ENCODE assay signal across 8 mouse cellular contexts in the genomic region with DNA sequence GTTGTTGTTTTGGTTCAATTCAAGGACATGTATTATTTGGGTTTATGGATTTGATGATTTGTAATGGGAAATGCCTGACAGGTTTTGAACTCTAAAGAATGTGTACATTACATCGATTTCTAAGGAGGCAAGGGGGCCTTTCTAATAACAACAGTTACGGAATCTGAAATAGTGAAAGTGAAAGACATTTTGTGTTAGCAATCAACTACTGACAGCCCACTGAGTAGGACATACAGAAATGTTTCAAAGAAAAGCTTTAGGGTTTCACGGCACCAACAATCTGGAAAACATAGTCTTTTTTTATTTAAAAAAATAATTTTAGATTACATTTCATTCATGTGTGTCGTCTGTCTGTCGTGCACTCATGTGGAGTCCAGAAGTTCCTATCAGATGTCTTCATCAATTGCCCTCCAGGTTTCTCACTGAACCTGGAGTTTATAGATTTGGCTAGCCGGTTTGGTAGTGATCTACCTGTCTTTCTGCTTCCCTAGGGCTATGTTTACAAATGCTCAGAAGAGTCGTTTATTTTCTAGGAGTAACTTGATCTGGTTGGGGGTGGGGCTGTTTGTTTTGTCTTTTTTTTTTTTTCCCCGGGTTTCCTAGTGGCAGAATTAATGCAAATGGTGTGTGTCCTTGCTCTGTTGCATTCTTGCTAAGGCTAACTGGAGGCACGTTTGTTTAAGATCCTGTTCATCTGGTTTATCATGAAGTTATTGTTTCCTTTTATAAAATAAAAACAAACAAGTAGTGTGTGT. TPM values are rescaled to one million over a fixed set of nuclear protein-coding genes. Genes with fewer than 3 reads are reported as not detected.
A peak's percentile ranks its signal among the peaks of the same experiment; 100 is the strongest.
DNase-seq lines count a peak whose midpoint lies in the region; ATAC-seq lines count a peak whose summit lies in the region.

No protein-coding gene starts in this region.

- peak overlapping the region; percentile 97 for H3K9ac ChIP-seq in heart, embryonic 14.5 days (ENCODE audit: low read length)
- H3K9ac ChIP-seq in limb, embryonic 15.5 days: no peak overlapping the region
- H3K9ac ChIP-seq in stomach, embryonic 16.5 days (ENCODE audit: low read length): no peak overlapping the region

- H3K4me2 ChIP-seq in heart, embryonic 14.5 days (ENCODE audit: low read length): peak overlapping the region; percentile 72
- peak overlapping the region; percentile 62 for H3K4me2 ChIP-seq in limb, embryonic 15.5 days
- H3K4me2 ChIP-seq in stomach, embryonic 16.5 days (ENCODE audit: low read depth, low read length): peak overlapping the region; percentile 64

- H3K9me3 ChIP-seq in heart, embryonic 14.5 days (ENCODE audit: control insufficient read depth, low read length): no peaks in the 10 kb centered on the region
- H3K9me3 ChIP-seq in limb, embryonic 15.5 days: no peaks in the 10 kb centered on the region
- H3K9me3 ChIP-seq in stomach, embryonic 16.5 days (replicated peaks; ENCODE audit: control insufficient read depth, low read length): no peaks in the 10 kb centered on the region

- H3K4me1 ChIP-seq in heart, embryonic 14.5 days (ENCODE audit: control insufficient read depth in 2 of 2, insufficient read depth in 2 of 2, low read length in 2 of 2): peaks cover 4 to 30% of the 10 kb centered on the region in 2 experiments
- H3K4me1 ChIP-seq in limb, embryonic 15.5 days: peaks cover 7% of the 10 kb centered on the region; the same call in 1 of the 2 replicates
- peaks cover 12% of the 10 kb centered on the region for H3K4me1 ChIP-seq in stomach, embryonic 16.5 days (ENCODE audit: control insufficient read depth, insufficient read depth, low read length)

- ATAC-seq in CD4-positive, CD25-positive, alpha-beta regulatory T cell, adult 4 months: peak; percentile 54
- no peak for ATAC-seq in heart, embryonic 14.5 days (ENCODE audit: insufficient number of reproducible peaks, insufficient read depth, low FRiP score, low read depth)
- ATAC-seq in limb, embryonic 15.5 days (ENCODE audit: insufficient number of reproducible peaks, low FRiP score, low TSS enrichment, low read depth): no peak
- ATAC-seq in stomach, embryonic 16.5 days (ENCODE audit: insufficient read depth, low FRiP score): no peak
- ATAC-seq in megakaryocyte-erythroid progenitor cell, adult 5-6 weeks (replicated peaks; ENCODE audit: low FRiP score, low TSS enrichment, poor library complexity, severe bottlenecking): no peak

- H3K4me3 ChIP-seq in heart, embryonic 14.5 days (ENCODE audit: control insufficient read depth in 1 of 2, insufficient read depth in 1 of 2, low read depth in 1 of 2, low read length in 2 of 2): peak overlapping the region; percentile 9 to 85; a peak in 3 of 4 replicates
- H3K4me3 ChIP-seq in limb, embryonic 15.5 days: peak overlapping the region; percentile 81
- H3K4me3 ChIP-seq in stomach, embryonic 16.5 days (replicated peaks; ENCODE audit: low read length): peak overlapping the region; percentile 71

- no peaks in the 10 kb centered on the region for H3K36me3 ChIP-seq in heart, embryonic 14.5 days (ENCODE audit: control insufficient read depth, insufficient read depth, low read length)
- no peaks in the 10 kb centered on the region; the same call in 1 of the 2 replicates for H3K36me3 ChIP-seq in limb, embryonic 15.5 days
- H3K36me3 ChIP-seq in stomach, embryonic 16.5 days (ENCODE audit: control insufficient read depth, insufficient read depth, low read length): no peaks in the 10 kb centered on the region; the same call in 1 of the 2 replicates

- WGBS in heart, embryonic 14.5 days: 13% methylated on average over 9 of the region's 9 CpGs
- 8% methylated on average over 9 of the region's 9 CpGs for WGBS in limb, embryonic 15.5 days
- 12% methylated on average over 9 of the region's 9 CpGs for WGBS in stomach, embryonic 16.5 days

- peak overlapping the region; percentile 16 to 81; a peak in 3 of 4 replicates for H3K27ac ChIP-seq in heart, embryonic 14.5 days (replicated peaks in 1 of 2; ENCODE audit: control insufficient read depth in 1 of 2, insufficient read depth in 1 of 2, low read depth in 2 of 2, low read length in 2 of 2)
- H3K27ac ChIP-seq in limb, embryonic 15.5 days: no peak overlapping the region
- H3K27ac ChIP-seq in stomach, embryonic 16.5 days (ENCODE audit: low read length): peak overlapping the region; percentile 19

- DNase-seq in adrenal gland, postnatal 10 days: peak; percentile 23
- no peak for DNase-seq in adrenal gland, adult 18-20 months (ENCODE audit: low spot score in 2 of 2)
- no peak for DNase-seq in yolk sac, embryonic 10.5 days (ENCODE audit: low spot score)

- no peaks in the 10 kb centered on the region for H3K27me3 ChIP-seq in heart, embryonic 14.5 days (ENCODE audit: control insufficient read depth, insufficient read depth, low read length)
- H3K27me3 ChIP-seq in limb, embryonic 15.5 days: no peaks in the 10 kb centered on the region
- H3K27me3 ChIP-seq in stomach, embryonic 16.5 days (ENCODE audit: control insufficient read depth, insufficient read depth, low read length): no peaks in the 10 kb centered on the region

RNA-seq across cellular contexts. Expression of a gene that starts 0.8 kb away (rescaled TPM):
- 1,000 to 10,000 TPM; 1,546 to 1,636 TPM for total RNA-seq in adrenal gland, postnatal 10 days (2021)
- 100 to 1,000 TPM; 516 to 719 TPM for total RNA-seq in adrenal gland, adult 18-20 months (2021)
- 10 to 100 TPM; 36.1 to 43.2 TPM for polyA plus RNA-seq in CD4-positive, CD25-positive, alpha-beta regulatory T cell, adult 4 months (2017; shearing (Covaris generic))
- 720 and 759 TPM in 2 replicates for polyA plus RNA-seq in heart, embryonic 14.5 days (2014; fragmentation: Nextera tagmentation; extraction: Ambion mirVana)
- polyA plus RNA-seq in limb, embryonic 15.5 days (2015; fragmentation: Nextera tagmentation; extraction: Ambion mirVana): 90.3 and 122 TPM in 2 replicates
- 188 and 195 TPM in 2 replicates for polyA plus RNA-seq in stomach, embryonic 16.5 days (2015; fragmentation: Nextera tagmentation; extraction: Ambion mirVana)
- 85.6 and 91.2 TPM in 2 replicates for total RNA-seq in megakaryocyte-erythroid progenitor cell, adult 5-6 weeks (2014; fragmentation: Nextera tagmentation)
- 84.5 and 85.8 TPM in 2 replicates for total RNA-seq in megakaryocyte-erythroid progenitor cell, adult 5-6 weeks (2017)

RNA-seq across cellular contexts. Expression of a gene that starts 46.6 kb away (rescaled TPM):
- total RNA-seq in adrenal gland, postnatal 10 days (2021): 10 to 100 TPM; 19.2 to 22.7 TPM
- 10 to 100 TPM; 16.4 to 17.5 TPM for total RNA-seq in adrenal gland, adult 18-20 months (2021)
- polyA plus RNA-seq in CD4-positive, CD25-positive, alpha-beta regulatory T cell, adult 4 months (2017; shearing (Covaris generic)): 10 to 100 TPM in 1 of 2 experiments, 1 to 10 TPM in 1; 9.6 to 13.5 TPM
- 10.5 and 13.8 TPM in 2 replicates for polyA plus RNA-seq in heart, embryonic 14.5 days (2014; fragmentation: Nextera tagmentation; extraction: Ambion mirVana)
- 13.0 and 14.8 TPM in 2 replicates for polyA plus RNA-seq in limb, embryonic 15.5 days (2015; fragmentation: Nextera tagmentation; extraction: Ambion mirVana)
- polyA plus RNA-seq in stomach, embryonic 16.5 days (2015; fragmentation: Nextera tagmentation; extraction: Ambion mirVana): 10.0 and 11.0 TPM in 2 replicates
- 28.2 and 36.1 TPM in 2 replicates for total RNA-seq in megakaryocyte-erythroid progenitor cell, adult 5-6 weeks (2014; fragmentation: Nextera tagmentation)
- total RNA-seq in megakaryocyte-erythroid progenitor cell, adult 5-6 weeks (2017): 24.7 and 53.3 TPM in 2 replicates
